Mouse (Mus musculus): ENCODE results near the gene Gm37240. TPM values are rescaled to one million over a fixed set of nuclear protein-coding genes. Genes with fewer than 3 reads are reported as not detected.

The Gm37240 gene
- polyA plus RNA-seq, 1 experiment from 2014 or later = 14.9 TPM

GRCm38 (mm10) chr3:85113565-85113964, 773.8 kb downstream of the Gm37240 start:
- Histone ChIP-seq H3K9ac (no peak overlapping the region), H3K36me3 (no peaks in the 10 kb centered on the region), H3K4me3 (no peak overlapping the region), H3K4me1 (no peaks in the 10 kb centered on the region), H3K9me3 (no peaks in the 10 kb centered on the region), H3K27ac (no peak overlapping the region), H3K4me2 (no peak overlapping the region), H3K27me3 (no peaks in the 10 kb centered on the region)
- ATAC-seq (ENCODE audit: insufficient number of reproducible peaks, low FRiP score, low TSS enrichment, low read depth) = no peak
- 77% methylated on average over 1 of the region's 1 CpGs for WGBS

DNA sequence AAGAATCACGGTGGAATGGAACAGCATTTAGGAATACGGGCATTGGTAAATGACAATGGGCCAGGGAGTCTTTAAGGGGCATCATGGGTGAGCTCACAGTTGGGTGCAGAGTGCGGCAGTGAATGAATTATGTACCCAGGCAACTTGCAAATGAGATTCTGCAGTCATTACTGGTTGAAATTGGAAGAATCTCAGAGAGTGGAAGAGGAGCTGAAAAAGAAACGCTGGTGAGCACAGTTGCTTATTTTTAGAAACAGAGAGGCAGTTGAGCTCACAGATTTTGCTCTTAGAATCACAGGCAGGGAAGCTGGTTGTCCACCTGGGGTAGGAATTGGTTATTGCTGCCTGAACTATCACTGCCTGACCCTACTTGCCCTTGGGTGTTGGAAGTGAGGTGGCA, 776.6 kb downstream of the Gm37240 start:
- WGBS = 68% methylated on average over 4 of the region's 4 CpGs
- no peak overlapping the region for H3K9ac ChIP-seq
- no peak overlapping the region for H3K4me3 ChIP-seq
- no peaks in the 10 kb centered on the region for H3K27me3 ChIP-seq
- no peak for ATAC-seq (ENCODE audit: insufficient number of reproducible peaks, low FRiP score, low TSS enrichment, low read depth)
- no peaks in the 10 kb centered on the region for H3K4me1 ChIP-seq
- H3K4me2 ChIP-seq = no peak overlapping the region
- no peaks in the 10 kb centered on the region for H3K9me3 ChIP-seq
- H3K27ac ChIP-seq = no peak overlapping the region
- no peaks in the 10 kb centered on the region for H3K36me3 ChIP-seq

GRCm38 (mm10) chr3:85109221-85109620, 778.1 kb downstream of the Gm37240 start:
- H3K4me3 ChIP-seq = no peak overlapping the region
- no peaks in the 10 kb centered on the region for H3K9me3 ChIP-seq
- H3K27ac ChIP-seq = no peak overlapping the region
- no peak for ATAC-seq (ENCODE audit: insufficient number of reproducible peaks, low FRiP score, low TSS enrichment, low read depth)
- WGBS = 66% methylated on average over 2 of the region's 2 CpGs
- no peaks in the 10 kb centered on the region for H3K27me3 ChIP-seq
- H3K36me3 ChIP-seq = no peaks in the 10 kb centered on the region
- no peak overlapping the region for H3K4me2 ChIP-seq
- H3K4me1 ChIP-seq = no peaks in the 10 kb centered on the region
- no peak overlapping the region for H3K9ac ChIP-seq

DNA sequence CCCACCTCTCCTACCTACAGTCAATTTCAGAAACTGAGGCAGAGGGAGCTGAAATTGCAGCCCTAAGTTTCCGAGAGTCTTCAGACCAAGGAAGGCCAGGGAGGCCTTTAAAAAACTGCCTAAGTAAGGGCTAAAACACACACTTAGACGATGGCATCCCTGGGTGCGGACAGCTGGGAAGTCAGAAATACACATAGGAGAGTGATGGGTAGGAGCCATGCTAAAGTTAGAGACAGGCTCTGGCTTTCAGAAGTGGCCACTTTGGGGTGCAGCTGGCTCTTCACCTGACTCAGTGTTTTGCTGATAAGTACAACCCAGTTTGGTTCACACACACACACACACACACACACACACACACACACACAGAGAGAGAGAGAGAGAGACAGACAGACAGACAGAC, 778.9 kb downstream of the Gm37240 start:
- Histone ChIP-seq H3K36me3 (no peaks in the 10 kb centered on the region), H3K4me3 (no peak overlapping the region), H3K4me1 (no peaks in the 10 kb centered on the region), H3K27me3 (no peaks in the 10 kb centered on the region), H3K4me2 (no peak overlapping the region), H3K27ac (no peak overlapping the region), H3K9ac (no peak overlapping the region), H3K9me3 (no peaks in the 10 kb centered on the region)
- WGBS = 86% methylated on average over 3 of the region's 3 CpGs
- ATAC-seq (ENCODE audit: insufficient number of reproducible peaks, low FRiP score, low TSS enrichment, low read depth) = no peak

GRCm38 (mm10) chr3:85106956-85107355, 780.4 kb downstream of the Gm37240 start:
- ATAC-seq (ENCODE audit: insufficient number of reproducible peaks, low FRiP score, low TSS enrichment, low read depth) = no peak
- H3K9ac ChIP-seq = no peak overlapping the region
- no peaks in the 10 kb centered on the region for H3K27me3 ChIP-seq
- H3K4me3 ChIP-seq = no peak overlapping the region
- 54% methylated on average over 11 of the region's 11 CpGs for WGBS
- H3K9me3 ChIP-seq = no peaks in the 10 kb centered on the region
- no peaks in the 10 kb centered on the region for H3K4me1 ChIP-seq
- no peak overlapping the region for H3K4me2 ChIP-seq
- H3K36me3 ChIP-seq = no peaks in the 10 kb centered on the region
- H3K27ac ChIP-seq = no peak overlapping the region

- Histone ChIP-seq H3K9ac (no peak overlapping the region), H3K27ac (no peak overlapping the region), H3K36me3 (no peaks in the 10 kb centered on the region), H3K4me2 (no peak overlapping the region), H3K4me3 (no peak overlapping the region), H3K9me3 (no peaks in the 10 kb centered on the region), H3K4me1 (no peaks in the 10 kb centered on the region), H3K27me3 (no peaks in the 10 kb centered on the region)
- ATAC-seq (ENCODE audit: insufficient number of reproducible peaks, low FRiP score, low TSS enrichment, low read depth) = no peak
- 35% methylated on average over 5 of the region's 5 CpGs for WGBS
Observed at GRCm38 (mm10) chr3:85104301-85104700, 783.0 kb downstream of the Gm37240 start.

- no peak overlapping the region for H3K9ac ChIP-seq
- ATAC-seq (ENCODE audit: insufficient number of reproducible peaks, low FRiP score, low TSS enrichment, low read depth) = no peak
Observed at GRCm38 (mm10) chr3:85080882-85081558, 806.3 kb downstream of the Gm37240 start.

GRCm38 (mm10) chr3:85064113-85064512, 823.2 kb downstream of the Gm37240 start:
- 39% methylated on average over 7 of the region's 7 CpGs for WGBS
- Histone ChIP-seq H3K4me3 (no peak overlapping the region), H3K27ac (no peak overlapping the region), H3K4me1 (no peaks in the 10 kb centered on the region), H3K9ac (no peak overlapping the region), H3K4me2 (no peak overlapping the region), H3K36me3 (no peaks in the 10 kb centered on the region), H3K27me3 (no peaks in the 10 kb centered on the region), H3K9me3 (no peaks in the 10 kb centered on the region)
- ATAC-seq (ENCODE audit: insufficient number of reproducible peaks, low FRiP score, low TSS enrichment, low read depth) = no peak

More at GRCm38 (mm10) chr3:85080882-85081558, 806.3 kb downstream of the Gm37240 start:
- Histone ChIP-seq H3K36me3 (no peaks in the 10 kb centered on the region), H3K9me3 (no peaks in the 10 kb centered on the region), H3K27me3 (no peaks in the 10 kb centered on the region), H3K4me2 (no peak overlapping the region), H3K4me1 (0 out of 2 replicates have a peak, but pooled peaks cover 3% of the 10 kb centered on the region), H3K4me3 (no peak overlapping the region), H3K27ac (no peak overlapping the region)
- WGBS = 48% methylated on average over 21 of the region's 21 CpGs

GRCm38 (mm10) chr3:85060153-85060552, 827.2 kb downstream of the Gm37240 start:
- WGBS = 84% methylated on average over 7 of the region's 7 CpGs
- Histone ChIP-seq H3K4me2 (no peak overlapping the region), H3K4me1 (no peaks in the 10 kb centered on the region), H3K27me3 (no peaks in the 10 kb centered on the region), H3K27ac (no peak overlapping the region), H3K9ac (no peak overlapping the region), H3K4me3 (no peak overlapping the region), H3K9me3 (no peaks in the 10 kb centered on the region), H3K36me3 (no peaks in the 10 kb centered on the region)
- no peak for ATAC-seq (ENCODE audit: insufficient number of reproducible peaks, low FRiP score, low TSS enrichment, low read depth)

DNA sequence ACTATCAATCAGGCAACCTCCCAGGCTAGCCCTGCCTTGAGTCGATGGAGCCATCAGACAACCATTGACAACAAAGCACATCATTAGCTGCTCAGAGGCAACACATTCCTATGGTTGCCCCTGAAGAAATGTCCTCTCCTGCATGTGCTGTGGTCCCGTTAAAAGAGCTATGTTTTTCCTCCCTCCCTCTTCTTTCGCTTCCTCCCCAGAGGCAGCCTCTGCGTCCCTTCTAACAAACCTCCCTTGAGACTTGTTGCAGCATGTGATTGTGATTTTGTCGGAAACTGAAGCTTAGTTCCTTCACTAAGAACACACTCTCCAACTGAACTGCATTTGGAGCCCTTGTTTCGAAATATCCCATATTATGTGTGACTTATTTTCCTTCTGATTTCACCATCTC, 830.1 kb downstream of the Gm37240 start:
- no peak overlapping the region for H3K4me3 ChIP-seq
- H3K27me3 ChIP-seq = no peaks in the 10 kb centered on the region
- no peaks in the 10 kb centered on the region for H3K36me3 ChIP-seq
- ATAC-seq (ENCODE audit: insufficient number of reproducible peaks, low FRiP score, low TSS enrichment, low read depth) = no peak
- H3K27ac ChIP-seq = no peak overlapping the region
- 46% methylated on average over 6 of the region's 6 CpGs for WGBS
- H3K4me1 ChIP-seq = no peaks in the 10 kb centered on the region
- H3K4me2 ChIP-seq = no peak overlapping the region
- H3K9ac ChIP-seq = no peak overlapping the region
- no peaks in the 10 kb centered on the region for H3K9me3 ChIP-seq

DNA sequence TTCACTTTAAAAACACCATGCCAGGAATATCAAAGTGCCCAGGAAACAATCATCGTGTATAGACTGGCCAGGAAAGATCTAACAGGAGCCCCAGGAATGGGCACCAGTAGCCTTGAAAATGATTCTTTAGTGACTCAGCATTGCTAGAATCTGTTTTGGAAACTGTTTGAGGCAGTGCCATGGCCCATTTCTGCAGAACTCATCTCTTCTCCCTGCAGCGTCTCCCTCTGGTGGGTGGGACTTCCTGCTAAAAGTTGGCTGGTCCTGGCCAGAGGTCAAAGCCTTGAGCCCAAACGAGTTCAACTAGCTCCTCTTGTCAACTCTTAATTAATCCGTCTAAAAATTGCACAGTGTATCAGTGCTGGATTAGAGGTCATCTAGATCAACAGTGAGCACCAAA, 833.8 kb downstream of the Gm37240 start:
- H3K4me2 ChIP-seq = no peak overlapping the region
- H3K27ac ChIP-seq = no peak overlapping the region
- H3K27me3 ChIP-seq = no peaks in the 10 kb centered on the region
- H3K4me3 ChIP-seq = no peak overlapping the region
- H3K36me3 ChIP-seq = no peaks in the 10 kb centered on the region
- no peak for ATAC-seq (ENCODE audit: insufficient number of reproducible peaks, low FRiP score, low TSS enrichment, low read depth)
- WGBS = 57% methylated on average over 4 of the region's 4 CpGs
- no peaks in the 10 kb centered on the region for H3K4me1 ChIP-seq
- H3K9me3 ChIP-seq = no peaks in the 10 kb centered on the region
- no peak overlapping the region for H3K9ac ChIP-seq

GRCm38 (mm10) chr3:85052196-85052595, 835.1 kb downstream of the Gm37240 start:
- Histone ChIP-seq H3K9me3 (no peaks in the 10 kb centered on the region), H3K36me3 (no peaks in the 10 kb centered on the region), H3K4me2 (no peak overlapping the region), H3K4me3 (no peak overlapping the region), H3K27me3 (no peaks in the 10 kb centered on the region), H3K4me1 (no peaks in the 10 kb centered on the region), H3K27ac (no peak overlapping the region), H3K9ac (no peak overlapping the region)
- no peak for ATAC-seq (ENCODE audit: insufficient number of reproducible peaks, low FRiP score, low TSS enrichment, low read depth)
- 69% methylated on average over 1 of the region's 1 CpGs for WGBS

- no peaks in the 10 kb centered on the region for H3K9me3 ChIP-seq
- H3K4me2 ChIP-seq = no peak overlapping the region
- no peak for ATAC-seq (ENCODE audit: insufficient number of reproducible peaks, low FRiP score, low TSS enrichment, low read depth)
- no peak overlapping the region for H3K27ac ChIP-seq
- H3K9ac ChIP-seq = no peak overlapping the region
- WGBS = 85% methylated on average over 5 of the region's 5 CpGs
- no peaks in the 10 kb centered on the region for H3K4me1 ChIP-seq
- H3K4me3 ChIP-seq = no peak overlapping the region
- H3K27me3 ChIP-seq = no peaks in the 10 kb centered on the region
- H3K36me3 ChIP-seq = no peaks in the 10 kb centered on the region
Observed at GRCm38 (mm10) chr3:85048569-85048968, 838.7 kb downstream of the Gm37240 start.

All from limb, embryonic 15.5 days (tissue).